Mouse (Mus musculus) hindbrain, embryonic 12.5 days (tissue): ENCODE results near the gene Ces1e. TPM values are rescaled to one million over a fixed set of nuclear protein-coding genes. Genes with fewer than 3 reads are reported as not detected.
"Not testable (repeated sequence)": the region's sequence is repeated elsewhere in the genome, so short reads cannot be mapped to it uniquely, and the experiment has no call there.

Source experiments
- ATAC-seq: fragments of 200-750 bp; cut with Nextera tagmentation; 2 replicates; pipeline ENCODE4 v1.8.0; 2017; ENCODE audit warnings: moderate TSS enrichment; ENCODE audit not compliant: low FRiP score
- H3K27ac ChIP-seq: fragments of 300-500 bp; sonication (generic); 2 replicates; pipeline ENCODE4 v1.5.1; 2016; ENCODE audit warnings: mild to moderate bottlenecking
- H3K27me3 ChIP-seq: fragments of 300-500 bp; sonication (generic); 2 replicates; pipeline ENCODE4 v1.6.1; 2016; ENCODE audit warnings: mild to moderate bottlenecking
- H3K36me3 ChIP-seq: fragments of 300-500 bp; sonication (generic); 2 replicates; pipeline ENCODE4 v1.6.1; 2016; ENCODE audit warnings: mild to moderate bottlenecking
- H3K4me1 ChIP-seq: fragments of 300-500 bp; sonication (generic); 2 replicates; pipeline ENCODE4 v1.6.1; 2016
- H3K4me2 ChIP-seq: fragments of 300-500 bp; sonication (generic); replicated peaks from 2 replicates; pipeline ENCODE4 v1.6.1; 2016; ENCODE audit warnings: mild to moderate bottlenecking
- H3K4me3 ChIP-seq: fragments of 300-500 bp; sonication (generic); 2 replicates; pipeline ENCODE4 v1.5.1; 2016; ENCODE audit warnings: mild to moderate bottlenecking
- H3K9ac ChIP-seq: fragments of 300-500 bp; sonication (generic); 2 replicates; pipeline ENCODE4 v1.6.1; 2016; ENCODE audit warnings: mild to moderate bottlenecking, moderate library complexity
- H3K9me3 ChIP-seq: fragments of 300-500 bp; sonication (generic); replicated peaks from 2 replicates; pipeline ENCODE4 v1.6.1; 2016; ENCODE audit warnings: mild to moderate bottlenecking
- WGBS: fragments of 180-500 bp; shearing (Covaris S2); methylation state at CpG from one replicate; pipeline ENCODE4 v1.1.7; 2016; 5-methylcytosine and 5-hydroxymethylcytosine counted together
- polyA plus RNA-seq: library from polyadenylated mRNA; unstranded; fragments of >200 nt; fragmentation: Nextera tagmentation; extraction: Ambion mirVana; gene quantifications from 2 replicates; pipeline ENCODE4 v1.2.1, GENCODE M21; 2016

Ces1e gene
- polyA plus RNA-seq, 1 experiment from 2014 or later: not detected

DNA sequence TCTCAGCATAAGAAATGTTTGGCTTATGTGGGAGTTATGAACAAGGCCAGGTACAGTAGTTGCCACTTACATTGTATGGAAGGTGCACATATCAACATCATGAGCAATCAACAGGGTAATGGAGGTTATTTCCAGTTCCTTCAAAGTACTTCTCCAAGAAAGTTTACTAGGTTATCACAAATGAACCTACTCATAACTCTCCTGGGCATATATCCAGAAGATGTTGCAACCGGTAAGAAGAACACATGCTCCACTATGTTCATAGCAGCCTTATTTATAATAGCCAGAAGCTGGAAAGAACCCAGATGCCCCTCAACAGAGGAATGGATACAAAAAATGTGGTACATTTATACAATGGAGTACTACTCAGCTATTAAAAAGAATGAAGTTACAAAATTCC is 2.9 kb downstream of the Ces1e start:
- not testable (repeated sequence) for H3K4me1 ChIP-seq, H3K27me3 ChIP-seq, H3K4me3 ChIP-seq, H3K27ac ChIP-seq, ATAC-seq, H3K9me3 ChIP-seq, H3K36me3 ChIP-seq, H3K9ac ChIP-seq, H3K4me2 ChIP-seq
- WGBS: 91% methylated on average over 1 of the region's 1 CpGs

DNA sequence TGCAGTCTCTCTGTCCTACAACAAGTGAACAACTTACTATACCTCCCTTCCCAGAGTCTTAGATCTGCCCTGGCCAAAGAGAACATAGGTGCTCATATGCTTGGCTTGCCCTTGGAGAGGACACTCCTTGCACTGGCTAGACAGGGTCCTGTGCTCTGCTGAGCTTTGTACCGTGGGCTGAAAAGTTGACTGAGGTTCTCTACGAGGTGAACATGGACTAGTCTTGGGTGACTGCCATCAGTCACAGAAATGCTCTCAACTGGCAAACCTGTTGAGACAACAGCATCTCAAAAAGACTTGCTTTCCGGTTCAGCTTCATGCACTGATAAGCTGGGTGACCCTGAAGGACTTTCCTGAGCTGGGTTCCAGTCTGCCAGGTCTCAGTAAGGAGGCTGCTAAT is 7.5 kb downstream of the Ces1e start:
- 78% methylated on average over 3 of the region's 3 CpGs for WGBS
- H3K4me2 ChIP-seq: no peak overlapping the region
- no peaks in the 10 kb centered on the region for H3K4me1 ChIP-seq
- no peaks in the 10 kb centered on the region for H3K9me3 ChIP-seq
- no peak overlapping the region for H3K9ac ChIP-seq
- H3K4me3 ChIP-seq: no peak overlapping the region
- no peaks in the 10 kb centered on the region for H3K27me3 ChIP-seq
- no peaks in the 10 kb centered on the region for H3K36me3 ChIP-seq
- no peak overlapping the region for H3K27ac ChIP-seq
- no peak for ATAC-seq

DNA sequence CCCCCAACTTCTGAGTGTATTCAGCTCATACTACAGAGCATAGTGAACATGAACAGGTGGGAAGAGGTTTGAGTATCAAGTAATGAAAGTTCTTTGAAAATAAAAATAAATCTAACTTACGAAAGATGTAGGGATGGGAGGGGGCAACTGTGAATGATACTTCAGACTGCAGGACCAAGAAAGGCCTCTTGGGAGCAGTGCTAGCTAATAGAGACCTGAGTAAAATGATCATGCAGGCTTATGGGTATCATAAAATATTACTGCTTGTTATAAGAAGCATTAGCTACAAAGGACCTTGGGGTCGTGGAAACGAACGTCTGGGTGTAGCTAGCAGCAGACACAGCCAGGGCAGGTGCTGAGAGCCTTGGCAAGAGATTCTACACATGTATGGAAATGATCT is 11.6 kb downstream of the Ces1e start:
- Histone ChIP-seq H3K4me2 (no peak overlapping the region), H3K4me3 (no peak overlapping the region), H3K27ac (no peak overlapping the region), H3K9ac (no peak overlapping the region), H3K27me3 (no peaks in the 10 kb centered on the region), H3K9me3 (no peaks in the 10 kb centered on the region), H3K4me1 (no peaks in the 10 kb centered on the region), H3K36me3 (no peaks in the 10 kb centered on the region)
- no peak for ATAC-seq
- 84% methylated on average over 4 of the region's 4 CpGs for WGBS

DNA sequence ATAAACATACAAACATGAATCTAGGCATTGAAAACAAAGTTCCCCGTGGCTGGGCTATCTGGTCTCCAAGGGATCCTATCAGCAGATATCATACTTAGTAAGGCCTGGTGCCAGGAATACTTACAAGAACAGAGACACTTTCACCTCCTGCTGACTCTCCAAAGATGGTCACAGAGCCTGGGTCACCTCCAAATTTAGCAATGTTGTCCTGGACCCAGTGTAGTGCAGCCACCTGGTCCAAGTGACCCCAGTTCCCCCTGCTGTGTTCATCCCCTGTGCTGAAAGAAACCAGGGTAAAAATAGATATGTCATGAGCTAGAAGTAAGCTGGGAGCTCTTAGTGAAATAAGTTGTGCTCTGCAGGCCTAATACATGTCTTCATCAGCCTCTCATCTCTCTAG is 12.0 kb downstream of the Ces1e start:
- Histone ChIP-seq H3K36me3 (no peaks in the 10 kb centered on the region), H3K4me2 (no peak overlapping the region), H3K9ac (no peak overlapping the region), H3K27ac (no peak overlapping the region), H3K9me3 (no peaks in the 10 kb centered on the region), H3K27me3 (no peaks in the 10 kb centered on the region), H3K4me1 (no peaks in the 10 kb centered on the region), H3K4me3 (no peak overlapping the region)
- 83% methylated on average over 1 of the region's 1 CpGs for WGBS
- ATAC-seq: no peak

DNA sequence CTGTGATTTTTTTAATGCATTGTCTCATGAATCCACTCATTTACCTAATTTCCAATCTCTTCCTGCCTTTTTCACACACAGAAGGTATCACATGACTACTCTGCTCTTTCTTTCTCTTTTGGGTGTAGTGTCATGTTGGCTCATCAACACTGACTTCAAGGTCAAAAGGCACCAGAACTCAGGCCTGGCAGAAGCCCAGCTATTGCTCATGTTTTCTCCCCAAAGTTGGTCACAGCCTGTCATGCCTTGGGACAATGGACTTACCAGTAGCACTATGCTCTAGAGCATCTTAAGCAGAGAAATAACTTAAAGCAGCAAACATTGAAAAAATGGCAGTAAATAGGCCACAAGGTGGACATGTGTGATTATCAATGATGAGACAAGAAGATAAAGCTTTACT is 18.3 kb downstream of the Ces1e start:
- no peaks in the 10 kb centered on the region for H3K27me3 ChIP-seq
- no peak overlapping the region for H3K27ac ChIP-seq
- no peak overlapping the region for H3K4me2 ChIP-seq
- ATAC-seq: no peak
- no peak overlapping the region for H3K9ac ChIP-seq
- H3K4me3 ChIP-seq: no peak overlapping the region
- H3K4me1 ChIP-seq: no peaks in the 10 kb centered on the region
- H3K9me3 ChIP-seq: no peaks in the 10 kb centered on the region
- no peaks in the 10 kb centered on the region for H3K36me3 ChIP-seq

DNA sequence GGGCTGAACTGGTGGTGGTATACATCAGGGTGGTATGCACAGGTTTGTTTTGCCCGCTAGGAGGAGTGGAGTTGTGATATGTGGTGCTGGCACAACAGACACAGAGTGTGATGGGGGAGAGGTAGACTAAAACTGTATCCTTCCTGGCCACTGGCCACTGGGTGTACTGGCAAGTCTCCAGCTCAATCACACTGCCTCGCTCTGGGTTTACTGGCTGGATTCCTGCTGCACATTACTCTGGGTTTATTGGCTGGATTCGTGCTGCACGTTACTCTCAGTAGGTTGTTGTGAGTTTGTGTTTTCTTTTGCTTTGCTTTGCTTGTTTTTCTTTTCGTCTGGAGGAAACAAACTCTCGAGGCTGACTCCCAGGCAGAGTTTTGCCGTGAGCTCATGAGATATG is 30.3 kb downstream of the Ces1e start:
- not testable (repeated sequence) for H3K4me3 ChIP-seq, H3K9ac ChIP-seq, ATAC-seq, H3K9me3 ChIP-seq, H3K4me2 ChIP-seq, H3K27me3 ChIP-seq, H3K36me3 ChIP-seq, H3K27ac ChIP-seq, H3K4me1 ChIP-seq
- 88% methylated on average over 7 of the region's 7 CpGs for WGBS

DNA sequence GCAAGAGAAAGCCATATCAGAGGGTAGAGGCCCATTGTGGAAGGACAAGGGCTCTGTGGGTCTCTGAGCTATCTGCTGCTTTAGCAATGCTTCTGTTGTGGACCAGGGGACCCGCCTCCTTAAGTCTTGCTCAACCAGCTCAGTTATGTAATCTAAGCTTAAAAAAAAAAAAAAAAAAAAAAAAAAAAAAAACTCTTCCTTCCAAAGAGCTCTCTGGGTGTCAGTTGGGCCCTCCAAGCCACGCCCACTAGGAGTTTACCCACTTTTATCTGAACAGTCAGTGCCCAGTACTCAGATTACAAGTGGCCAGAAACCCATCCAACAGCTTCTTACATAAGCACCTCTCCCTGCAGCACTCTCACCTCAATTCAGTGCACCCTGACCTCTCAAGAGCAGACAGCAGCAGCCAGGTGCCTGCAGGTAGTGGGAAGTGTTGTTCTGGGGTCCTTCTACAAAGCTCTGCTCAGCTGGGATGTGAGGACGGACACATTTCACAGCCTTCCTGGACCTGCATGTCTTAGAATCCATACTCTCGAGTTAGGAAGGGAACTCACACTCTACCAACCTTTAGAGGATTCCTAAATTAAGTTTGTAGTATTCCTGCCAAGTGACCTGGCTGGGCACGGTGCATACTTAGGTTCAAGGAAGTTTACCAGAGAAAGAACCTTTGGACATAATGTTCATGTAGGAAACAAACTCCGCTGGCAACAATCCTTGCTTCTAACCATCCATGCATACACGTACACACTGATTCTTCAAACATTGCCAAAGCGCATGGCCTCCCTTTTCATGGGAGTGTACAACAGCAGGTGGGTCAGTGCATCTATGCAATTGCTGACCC is 31.5 kb downstream of the Ces1e start, which contains the start of gene Ces1d:
Gene Ces1d, minus strand, starts transcription at position 154 of the 841 bp plus-strand sequence.
- H3K36me3 ChIP-seq: no peaks in the 10 kb centered on the region
- no peaks in the 10 kb centered on the region for H3K27me3 ChIP-seq
- no peaks in the 10 kb centered on the region for H3K9me3 ChIP-seq
- H3K9ac ChIP-seq: no peak within 1 kb of the TSS
- no peak within 1 kb of the TSS for H3K27ac ChIP-seq
- ATAC-seq: no peak
- no peak within 1 kb of the TSS for H3K4me3 ChIP-seq
- no peak within 1 kb of the TSS for H3K4me2 ChIP-seq
- WGBS: 86% methylated on average over 8 of the region's 8 CpGs
- no peaks in the 10 kb centered on the region for H3K4me1 ChIP-seq

DNA sequence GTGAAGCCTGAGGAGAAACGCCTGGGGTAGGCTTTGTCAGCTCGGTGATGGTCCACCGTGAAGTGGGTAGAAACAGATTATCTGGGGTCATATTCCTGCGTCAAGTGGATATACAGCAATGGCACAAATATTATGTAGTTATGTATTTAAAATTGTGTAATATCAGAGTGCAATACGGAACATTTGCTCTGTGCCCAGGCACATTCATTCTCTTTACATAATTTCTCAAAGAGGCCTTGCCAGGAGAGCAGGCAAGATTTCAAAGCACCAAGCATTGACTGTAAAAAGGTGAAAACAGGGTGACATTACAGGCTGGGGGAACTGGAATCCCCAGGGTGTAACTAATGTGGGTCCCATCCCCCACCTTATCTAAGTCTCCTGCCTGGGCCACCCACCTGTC is 33.0 kb downstream of the Ces1e start:
- no peak for ATAC-seq
- no peaks in the 10 kb centered on the region for H3K4me1 ChIP-seq
- H3K27ac ChIP-seq: no peak overlapping the region
- H3K9ac ChIP-seq: no peak overlapping the region
- WGBS: 90% methylated on average over 5 of the region's 5 CpGs
- no peaks in the 10 kb centered on the region for H3K27me3 ChIP-seq
- H3K36me3 ChIP-seq: no peaks in the 10 kb centered on the region
- no peak overlapping the region for H3K4me3 ChIP-seq
- no peaks in the 10 kb centered on the region for H3K9me3 ChIP-seq
- no peak overlapping the region for H3K4me2 ChIP-seq

DNA sequence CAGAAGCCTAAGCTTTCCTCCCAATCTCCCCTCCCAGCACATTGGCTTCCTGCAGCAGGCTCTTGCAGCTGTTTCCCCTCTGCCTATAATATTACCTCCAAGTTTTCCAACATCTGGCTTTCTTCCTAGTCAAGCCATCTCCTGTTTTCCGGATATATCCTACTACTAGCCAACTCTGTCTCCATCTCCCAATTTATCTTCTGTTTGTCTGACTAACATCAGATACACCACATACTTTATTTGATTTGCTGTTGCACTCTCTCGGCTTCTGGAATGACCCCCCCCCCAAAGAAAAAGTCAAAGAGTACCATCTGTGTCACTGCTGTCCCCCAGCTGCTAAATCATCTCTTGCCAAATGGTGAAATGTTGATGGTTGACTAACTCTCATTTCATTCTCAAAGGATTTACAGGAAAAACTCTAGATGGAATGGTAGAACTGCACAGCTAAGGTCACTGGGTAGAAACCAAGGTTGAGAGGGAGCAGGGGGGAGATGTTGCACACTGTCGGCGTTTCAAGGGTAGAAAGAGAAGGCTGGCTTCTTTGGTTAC is 48.8 kb downstream of the Ces1e start:
- 84% methylated on average over 4 of the region's 4 CpGs for WGBS
- no peak overlapping the region for H3K27ac ChIP-seq
- ATAC-seq: no peak

DNA sequence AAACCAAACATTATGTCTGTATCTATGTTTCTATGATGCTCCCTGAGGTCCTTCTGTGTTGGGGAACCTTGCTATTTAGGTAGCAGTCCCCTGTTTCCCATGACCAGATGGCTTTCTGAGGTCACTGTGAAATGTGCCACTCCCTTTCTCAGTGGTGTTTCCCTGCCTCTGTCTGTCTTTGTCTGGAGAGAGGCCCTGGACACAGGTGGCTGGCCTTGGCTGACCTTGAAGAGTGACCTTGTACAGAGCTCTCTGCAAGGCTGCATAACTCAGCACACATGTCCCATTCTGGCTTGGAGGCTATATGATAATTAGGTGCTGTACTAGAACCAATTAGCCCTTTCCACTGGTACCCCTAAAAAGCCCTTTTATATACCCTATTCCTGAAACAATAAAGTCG is 52.8 kb downstream of the Ces1e start:
- Histone ChIP-seq H3K4me1 (peaks cover 4% of the 10 kb centered on the region; the same call in 1 of the 2 replicates), H3K27me3 (no peaks in the 10 kb centered on the region), H3K9ac (no peak overlapping the region), H3K9me3 (no peaks in the 10 kb centered on the region), H3K27ac (no peak overlapping the region), H3K36me3 (no peaks in the 10 kb centered on the region), H3K4me2 (no peak overlapping the region), H3K4me3 (no peak overlapping the region)
- no peak for ATAC-seq
- 63% methylated on average over 1 of the region's 1 CpGs for WGBS

More for the DNA sequence above, 48.8 kb downstream of the Ces1e start:
- no peak overlapping the region for H3K9ac ChIP-seq
- peaks cover 4% of the 10 kb centered on the region; the same call in 1 of the 2 replicates for H3K4me1 ChIP-seq
- H3K9me3 ChIP-seq: no peaks in the 10 kb centered on the region
- no peaks in the 10 kb centered on the region for H3K27me3 ChIP-seq
- H3K36me3 ChIP-seq: no peaks in the 10 kb centered on the region
- H3K4me3 ChIP-seq: no peak overlapping the region
- H3K4me2 ChIP-seq: no peak overlapping the region

DNA sequence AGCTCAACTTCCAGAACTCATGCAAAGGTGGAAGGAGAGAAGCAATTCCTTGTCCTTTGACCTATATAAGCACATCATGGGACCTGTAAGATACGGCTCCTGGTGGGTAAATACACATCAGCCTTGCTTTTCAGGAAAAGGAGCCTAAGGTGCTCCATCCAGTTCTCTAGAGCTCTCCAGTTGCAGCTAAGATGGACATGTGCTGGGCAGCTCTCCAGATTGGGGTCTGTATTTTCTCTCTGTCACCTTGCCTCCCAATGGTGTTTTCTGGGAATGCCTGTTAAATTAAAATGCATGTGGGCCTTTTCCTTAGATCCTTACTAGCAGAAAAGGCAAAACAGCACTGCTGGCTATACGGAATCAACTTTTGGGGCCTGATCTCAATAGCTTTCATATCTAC is 54.9 kb downstream of the Ces1e start:
- H3K9me3 ChIP-seq: no peaks in the 10 kb centered on the region
- no peak for ATAC-seq
- no peak overlapping the region for H3K4me3 ChIP-seq
- WGBS: 88% methylated on average over 2 of the region's 2 CpGs
- no peak overlapping the region for H3K9ac ChIP-seq
- H3K27ac ChIP-seq: no peak overlapping the region
- no peak overlapping the region for H3K4me2 ChIP-seq
- H3K27me3 ChIP-seq: no peaks in the 10 kb centered on the region
- H3K36me3 ChIP-seq: no peaks in the 10 kb centered on the region
- peaks cover 4% of the 10 kb centered on the region; the same call in 1 of the 2 replicates for H3K4me1 ChIP-seq

DNA sequence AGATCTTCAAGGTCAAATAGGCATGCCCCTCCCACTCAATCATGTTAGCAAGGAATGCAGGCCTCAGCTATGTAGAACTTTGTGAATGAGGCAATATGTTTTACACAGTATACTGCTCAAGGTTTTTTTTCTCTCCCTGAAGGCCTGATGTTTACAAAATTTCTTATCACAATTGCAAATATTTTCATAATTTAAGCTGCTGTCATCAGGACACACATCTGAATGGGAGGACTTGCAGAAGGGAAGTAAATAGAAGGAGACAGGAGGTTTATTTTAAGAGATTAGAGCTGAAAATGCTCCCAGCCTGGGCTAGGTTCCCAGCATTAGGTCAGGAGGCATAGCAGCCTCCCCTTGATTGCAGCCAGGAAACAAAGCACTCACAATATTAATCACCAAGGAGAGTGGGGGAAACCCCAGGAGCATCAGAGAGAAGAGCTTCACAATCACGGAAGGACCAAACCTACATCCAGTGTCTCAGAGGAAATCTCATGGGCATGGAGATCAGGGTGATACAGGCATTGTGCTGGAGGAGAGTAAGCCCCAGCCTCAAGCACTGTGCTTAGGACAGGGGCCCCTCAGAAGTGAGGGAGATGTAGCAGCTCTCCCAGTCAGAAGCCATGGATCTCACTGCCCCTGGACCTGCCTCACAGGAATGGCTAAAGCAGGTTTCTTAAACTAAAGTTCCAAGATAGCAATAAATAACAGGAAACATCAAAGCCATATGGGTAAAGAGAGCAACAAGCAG is 57.4 kb downstream of the Ces1e start:
- no peak for ATAC-seq
- Histone ChIP-seq H3K27me3 (no peaks in the 10 kb centered on the region), H3K4me2 (no peak overlapping the region), H3K4me1 (peaks cover 4% of the 10 kb centered on the region; the same call in 1 of the 2 replicates), H3K27ac (no peak overlapping the region), H3K9ac (no peak overlapping the region), H3K36me3 (no peaks in the 10 kb centered on the region), H3K4me3 (no peak overlapping the region), H3K9me3 (no peaks in the 10 kb centered on the region)
- WGBS: 47% methylated on average over 1 of the region's 1 CpGs
